Mouse (Mus musculus) heart, embryonic 12.5 days (tissue): ENCODE results near the gene Hivep3. TPM values are rescaled to one million over a fixed set of nuclear protein-coding genes. Genes with fewer than 3 reads are reported as not detected.

Source experiments
- ATAC-seq: fragments of 200-750 bp; cut with Nextera tagmentation; 2 replicates; pipeline ENCODE4 v1.8.0; 2017; ENCODE audit warnings: moderate TSS enrichment, moderate library complexity; ENCODE audit not compliant: insufficient number of reproducible peaks, low FRiP score
- H3K27ac ChIP-seq: fragments of 300-500 bp; sonication (generic); 2 replicates; pipeline ENCODE4 v1.5.1; 2016; ENCODE audit warnings: mild to moderate bottlenecking, moderate library complexity; ENCODE audit not compliant: poor library complexity, severe bottlenecking
- H3K27me3 ChIP-seq: fragments of 300-500 bp; sonication (generic); replicated peaks from 2 replicates; pipeline ENCODE4 v1.6.1; 2016; ENCODE audit warnings: mild to moderate bottlenecking, moderate library complexity
- H3K36me3 ChIP-seq: fragments of 300-500 bp; sonication (generic); 2 replicates; pipeline ENCODE4 v1.6.1; 2016; ENCODE audit warnings: mild to moderate bottlenecking, moderate library complexity
- H3K4me1 ChIP-seq: fragments of 300-500 bp; sonication (generic); replicated peaks from 2 replicates; pipeline ENCODE4 v1.6.1; 2016; ENCODE audit warnings: mild to moderate bottlenecking
- H3K4me2 ChIP-seq: fragments of 300-500 bp; sonication (generic); 2 replicates; pipeline ENCODE4 v1.6.1; 2016; ENCODE audit warnings: mild to moderate bottlenecking, moderate library complexity
- H3K4me3 ChIP-seq: fragments of 300-500 bp; sonication (generic); 2 replicates; pipeline ENCODE4 v1.5.1; 2016; ENCODE audit warnings: mild to moderate bottlenecking
- H3K9ac ChIP-seq: fragments of 300-500 bp; sonication (generic); 2 replicates; pipeline ENCODE4 v1.6.1; 2016; ENCODE audit warnings: mild to moderate bottlenecking, moderate library complexity
- H3K9me3 ChIP-seq: fragments of 300-500 bp; sonication (generic); replicated peaks from 2 replicates; pipeline ENCODE4 v1.6.1; 2016; ENCODE audit warnings: mild to moderate bottlenecking, moderate library complexity
- WGBS: fragments of 180-500 bp; shearing (Covaris S2); methylation state at CpG from one replicate; pipeline ENCODE4 v1.1.7; 2016; 5-methylcytosine and 5-hydroxymethylcytosine counted together
- polyA plus RNA-seq: library from polyadenylated mRNA; unstranded; fragments of >200 nt; fragmentation: Nextera tagmentation; extraction: Ambion mirVana; gene quantifications from 2 replicates; pipeline ENCODE4 v1.2.1, GENCODE M21; 2016

Gene Hivep3
- polyA plus RNA-seq, 1 experiment from 2014 or later = 6.1 TPM

- Histone ChIP-seq H3K9me3 (peaks cover 15% of the 10 kb centered on the region), H3K4me2 (no peak overlapping the region), H3K36me3 (no peaks in the 10 kb centered on the region), H3K27me3 (no peaks in the 10 kb centered on the region), H3K4me3 (no peak overlapping the region), H3K9ac (no peak overlapping the region), H3K4me1 (no peaks in the 10 kb centered on the region), H3K27ac (no peak overlapping the region)
- ATAC-seq = no peak
Observed at GRCm38 (mm10) chr4:119925052-119925451, 191.5 kb downstream of the Hivep3 start.

- no peak overlapping the region for H3K4me2 ChIP-seq
- no peak overlapping the region for H3K4me3 ChIP-seq
- no peaks in the 10 kb centered on the region; the same call in 1 of the 2 replicates for H3K27me3 ChIP-seq
- no peak overlapping the region for H3K27ac ChIP-seq
- WGBS = 75% methylated on average over 8 of the region's 8 CpGs
- H3K36me3 ChIP-seq = no peaks in the 10 kb centered on the region
- no peaks in the 10 kb centered on the region for H3K4me1 ChIP-seq
- no peak for ATAC-seq
- H3K9ac ChIP-seq = no peak overlapping the region
- H3K9me3 ChIP-seq = no peaks in the 10 kb centered on the region
Observed at GRCm38 (mm10) chr4:119931923-119932322, 198.3 kb downstream of the Hivep3 start.

GRCm38 (mm10) chr4:119932549-119933257 is 199.1 kb downstream of the Hivep3 start:
- no peak overlapping the region for H3K27ac ChIP-seq
- H3K9me3 ChIP-seq = no peaks in the 10 kb centered on the region
- H3K4me3 ChIP-seq = no peak overlapping the region
- no peak for ATAC-seq
- no peak overlapping the region for H3K9ac ChIP-seq
- peaks cover 6% of the 10 kb centered on the region for H3K4me1 ChIP-seq
- 70% methylated on average over 13 of the region's 13 CpGs for WGBS
- no peaks in the 10 kb centered on the region; the same call in 1 of the 2 replicates for H3K27me3 ChIP-seq
- no peaks in the 10 kb centered on the region for H3K36me3 ChIP-seq
- no peak overlapping the region for H3K4me2 ChIP-seq

GRCm38 (mm10) chr4:119934901-119935300 is 201.3 kb downstream of the Hivep3 start:
- Histone ChIP-seq H3K27me3 (no peaks in the 10 kb centered on the region; the same call in 1 of the 2 replicates), H3K4me3 (no peak overlapping the region), H3K4me2 (no peak overlapping the region), H3K36me3 (no peaks in the 10 kb centered on the region), H3K9ac (no peak overlapping the region), H3K4me1 (peaks cover 16% of the 10 kb centered on the region), H3K27ac (no peak overlapping the region), H3K9me3 (no peaks in the 10 kb centered on the region)
- 75% methylated on average over 4 of the region's 4 CpGs for WGBS
- no peak for ATAC-seq

GRCm38 (mm10) chr4:119937876-119938275 is 204.3 kb downstream of the Hivep3 start:
- H3K9ac ChIP-seq = no peak overlapping the region
- no peak overlapping the region for H3K27ac ChIP-seq
- no peaks in the 10 kb centered on the region; the same call in 1 of the 2 replicates for H3K27me3 ChIP-seq
- H3K36me3 ChIP-seq = no peaks in the 10 kb centered on the region
- ATAC-seq = peak; percentile 45; the same call in 1 of the 2 replicates
- H3K4me2 ChIP-seq = no peak overlapping the region
- H3K9me3 ChIP-seq = no peaks in the 10 kb centered on the region
- peaks cover 16% of the 10 kb centered on the region for H3K4me1 ChIP-seq
- H3K4me3 ChIP-seq = no peak overlapping the region
- WGBS = 36% methylated on average over 7 of the region's 7 CpGs

- peaks cover 16% of the 10 kb centered on the region for H3K4me1 ChIP-seq
- no peaks in the 10 kb centered on the region for H3K36me3 ChIP-seq
- WGBS = 78% methylated on average over 4 of the region's 4 CpGs
- H3K9me3 ChIP-seq = no peaks in the 10 kb centered on the region
- no peaks in the 10 kb centered on the region; the same call in 1 of the 2 replicates for H3K27me3 ChIP-seq
- no peak for ATAC-seq
- no peak overlapping the region for H3K4me2 ChIP-seq
- H3K4me3 ChIP-seq = no peak overlapping the region
- H3K9ac ChIP-seq = no peak overlapping the region
- H3K27ac ChIP-seq = no peak overlapping the region
Observed at GRCm38 (mm10) chr4:119938518-119938917, 204.9 kb downstream of the Hivep3 start.

GRCm38 (mm10) chr4:119939786-119940185 is 206.2 kb downstream of the Hivep3 start:
- ATAC-seq = no peak
- no peaks in the 10 kb centered on the region for H3K9me3 ChIP-seq
- 76% methylated on average over 6 of the region's 6 CpGs for WGBS

GRCm38 (mm10) chr4:119946224-119946887 is 212.8 kb downstream of the Hivep3 start:
- Histone ChIP-seq H3K4me3 (no peak overlapping the region), H3K27ac (no peak overlapping the region), H3K4me2 (no peak overlapping the region), H3K9me3 (peaks cover 3% of the 10 kb centered on the region; the same call in 1 of the 2 replicates), H3K4me1 (peaks cover 23% of the 10 kb centered on the region), H3K9ac (no peak overlapping the region), H3K27me3 (no peaks in the 10 kb centered on the region), H3K36me3 (no peaks in the 10 kb centered on the region)
- ATAC-seq = no peak
- 68% methylated on average over 3 of the region's 3 CpGs for WGBS

More at GRCm38 (mm10) chr4:119939786-119940185, 206.2 kb downstream of the Hivep3 start:
- H3K4me3 ChIP-seq = no peak overlapping the region
- no peaks in the 10 kb centered on the region; the same call in 1 of the 2 replicates for H3K27me3 ChIP-seq
- H3K27ac ChIP-seq = no peak overlapping the region
- H3K9ac ChIP-seq = no peak overlapping the region
- H3K36me3 ChIP-seq = no peaks in the 10 kb centered on the region
- H3K4me1 ChIP-seq = peaks cover 16% of the 10 kb centered on the region
- no peak overlapping the region for H3K4me2 ChIP-seq

- no peak overlapping the region for H3K4me2 ChIP-seq
- H3K9me3 ChIP-seq = peaks cover 3% of the 10 kb centered on the region; the same call in 1 of the 2 replicates
- peaks cover 23% of the 10 kb centered on the region for H3K4me1 ChIP-seq
- no peak overlapping the region for H3K27ac ChIP-seq
- 72% methylated on average over 12 of the region's 12 CpGs for WGBS
- no peaks in the 10 kb centered on the region for H3K36me3 ChIP-seq
- H3K9ac ChIP-seq = no peak overlapping the region
- ATAC-seq = no peak
- H3K4me3 ChIP-seq = no peak overlapping the region
- H3K27me3 ChIP-seq = no peaks in the 10 kb centered on the region
Observed at GRCm38 (mm10) chr4:119947232-119948162, 213.9 kb downstream of the Hivep3 start.

GRCm38 (mm10) chr4:119948406-119948805 is 214.8 kb downstream of the Hivep3 start:
- no peak overlapping the region for H3K4me2 ChIP-seq
- no peaks in the 10 kb centered on the region for H3K36me3 ChIP-seq
- ATAC-seq = no peak
- no peaks in the 10 kb centered on the region for H3K27me3 ChIP-seq
- H3K27ac ChIP-seq = no peak overlapping the region
- peaks cover 23% of the 10 kb centered on the region for H3K4me1 ChIP-seq
- no peak overlapping the region for H3K9ac ChIP-seq
- no peak overlapping the region for H3K4me3 ChIP-seq
- 75% methylated on average over 6 of the region's 6 CpGs for WGBS
- H3K9me3 ChIP-seq = peaks cover 3% of the 10 kb centered on the region; the same call in 1 of the 2 replicates
